Mouse (Mus musculus) right cerebral cortex, postnatal 10 days (tissue): ENCODE data around the gene Kri1.
"Not testable (repeated sequence)": the region's sequence is repeated elsewhere in the genome, so short reads cannot be mapped to it uniquely, and the experiment has no call there.

Experiments
- DNase-seq, 2 experiments: peaks; one replicate each; pipeline ENCODE4 v3.0.0; 2021; ENCODE audit warnings: low spot score in 2 of 2

Kri1 gene

GRCm38 (mm10) chr9:21274336-21274735, 13.4 kb downstream of the Kri1 start:
- DNase-seq: no peak

- no peak for DNase-seq
Measured at GRCm38 (mm10) chr9:21273520-21274228, 14.1 kb downstream of the Kri1 start.

GRCm38 (mm10) chr9:21273094-21273493, 14.7 kb downstream of the Kri1 start:
- no peak for DNase-seq

GRCm38 (mm10) chr9:21272391-21272790, 15.4 kb downstream of the Kri1 start:
- no peak for DNase-seq

- not testable (repeated sequence) for DNase-seq
Measured at GRCm38 (mm10) chr9:21269590-21269989, 18.2 kb downstream of the Kri1 start.

GRCm38 (mm10) chr9:21268305-21268704, 19.5 kb downstream of the Kri1 start:
- DNase-seq: no peak

- no peak for DNase-seq
Measured at GRCm38 (mm10) chr9:21266889-21267288, 20.9 kb downstream of the Kri1 start.

GRCm38 (mm10) chr9:21265611-21266010, 22.2 kb downstream of the Kri1 start:
- DNase-seq: no peak

- peak; percentile 98 to 99 for DNase-seq
Measured at GRCm38 (mm10) chr9:21265000-21265561, 22.7 kb downstream of the Kri1 start, which contains the start of gene Atg4d. Gene Atg4d, plus strand, starts transcription at chr9:21265293.

GRCm38 (mm10) chr9:21264272-21264999, 23.3 kb downstream of the Kri1 start:
- DNase-seq: no peak

GRCm38 (mm10) chr9:21261831-21262230, 25.9 kb downstream of the Kri1 start:
- no peak for DNase-seq

- DNase-seq: no peak
Measured at GRCm38 (mm10) chr9:21260491-21261040, 27.2 kb downstream of the Kri1 start.

- not testable (repeated sequence) for DNase-seq
Measured at GRCm38 (mm10) chr9:21256349-21256748, 31.4 kb downstream of the Kri1 start.

- DNase-seq: no peak
Measured at GRCm38 (mm10) chr9:21254690-21255089, 33.1 kb downstream of the Kri1 start.

GRCm38 (mm10) chr9:21251116-21251735, 36.5 kb downstream of the Kri1 start:
- DNase-seq: no peak

- DNase-seq: no peak
Measured at GRCm38 (mm10) chr9:21250509-21250908, 37.3 kb downstream of the Kri1 start.

- DNase-seq: no peak
Measured at GRCm38 (mm10) chr9:21249629-21250508, 37.9 kb downstream of the Kri1 start.

GRCm38 (mm10) chr9:21248326-21248725, 39.4 kb downstream of the Kri1 start, which contains the start of gene S1pr5:
Gene S1pr5, minus strand, starts transcription at chr9:21248443.
- DNase-seq: no peak

- no peak for DNase-seq
Measured at GRCm38 (mm10) chr9:21246342-21246741, 41.4 kb downstream of the Kri1 start.

- DNase-seq: no peak
Measured at GRCm38 (mm10) chr9:21245113-21245487, 42.7 kb downstream of the Kri1 start.
